Mouse (Mus musculus): ENCODE measurements around the gene Usp25. TPM values are rescaled to one million over a fixed set of nuclear protein-coding genes. Genes with fewer than 3 reads are reported as not detected.

Usp25 gene
- polyA plus RNA-seq, 1 experiment from 2014 or later, result 20.4 TPM

DNA sequence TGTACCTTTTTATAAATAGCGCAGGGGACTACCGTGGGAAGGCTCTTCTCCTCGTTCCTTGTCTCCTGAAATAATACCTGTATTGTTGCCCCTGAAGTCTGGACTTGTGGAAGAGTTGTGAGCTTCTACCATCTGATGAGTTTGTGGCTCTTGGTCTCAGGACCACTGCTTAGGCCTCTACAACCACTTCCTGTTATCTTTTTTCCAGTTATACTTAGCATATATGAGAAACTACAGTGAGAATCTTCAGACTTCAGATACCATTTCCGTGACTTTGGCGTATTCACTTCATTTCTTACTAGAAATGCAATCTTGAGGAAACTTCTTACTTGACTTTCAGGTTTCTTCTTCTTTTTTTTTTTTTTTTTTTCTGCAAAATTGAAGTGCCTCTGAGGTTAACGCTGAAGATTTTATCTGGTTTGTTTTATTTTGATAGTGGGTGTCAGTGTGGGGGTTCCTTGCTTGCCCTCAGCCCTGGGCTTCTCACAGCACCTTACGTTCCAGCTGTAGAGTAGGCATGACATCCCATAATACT lies 81.6 kb downstream of the Usp25 start:
- Histone ChIP-seq H3K27ac (no peak overlapping the region), H3K4me3 (no peak overlapping the region), H3K9me3 (replicated peaks) (no peaks in the 10 kb centered on the region), H3K36me3 (peaks cover 18% of the 10 kb centered on the region; the same call in 1 of the 2 replicates), H3K27me3 (no peaks in the 10 kb centered on the region), H3K4me2 (no peak overlapping the region), H3K9ac (no peak overlapping the region), H3K4me1 (replicated peaks) (no peaks in the 10 kb centered on the region)
- 81% methylated on average over 7 of the region's 7 CpGs for WGBS
- no peak for ATAC-seq (replicated peaks; ENCODE audit: insufficient number of reproducible peaks, insufficient read depth, low FRiP score, low read depth)

DNA sequence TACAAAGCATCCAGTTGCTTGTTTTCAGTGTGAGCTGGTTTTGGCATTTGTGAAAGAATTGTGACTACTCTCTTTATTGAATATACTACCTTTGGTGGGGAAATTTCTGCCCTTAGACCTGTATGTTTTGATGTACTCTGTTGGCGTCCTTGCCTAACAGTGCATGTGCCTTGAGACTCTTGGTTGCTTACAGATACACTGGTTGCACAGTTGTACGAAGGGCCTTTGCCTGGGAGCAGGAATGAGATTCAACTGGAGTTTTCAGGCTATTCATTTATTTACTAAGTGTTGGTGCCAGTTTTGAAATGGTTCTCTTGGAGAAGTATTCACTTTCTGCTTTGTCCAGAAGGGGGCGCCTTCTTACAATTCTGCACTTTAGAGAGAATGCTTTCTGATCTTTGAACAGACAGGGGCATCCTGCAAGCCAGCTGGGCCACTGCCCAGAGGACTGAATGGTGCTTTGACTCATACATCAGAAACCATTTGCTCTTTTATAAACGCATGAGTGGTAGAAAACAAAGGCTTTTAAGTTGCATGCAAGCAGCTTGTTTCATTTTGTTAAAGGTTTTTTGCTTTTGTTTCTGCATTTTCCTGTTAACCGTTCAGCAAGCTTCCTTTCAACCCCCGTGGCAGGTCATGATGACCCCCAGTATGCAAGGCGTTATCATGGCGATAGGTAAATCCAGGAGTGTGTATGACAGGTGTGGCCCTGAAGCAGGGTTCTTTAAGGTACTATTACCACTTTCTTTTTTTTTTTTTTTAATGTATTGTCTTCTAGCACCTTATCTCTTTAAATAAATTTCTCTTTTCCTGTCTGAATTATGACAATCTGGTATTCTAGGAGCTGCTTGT lies 85.7 kb downstream of the Usp25 start:
- Histone ChIP-seq H3K9me3 (replicated peaks) (no peaks in the 10 kb centered on the region), H3K36me3 (peaks cover 11% of the 10 kb centered on the region), H3K9ac (no peak overlapping the region), H3K4me3 (no peak overlapping the region), H3K27me3 (no peaks in the 10 kb centered on the region), H3K4me2 (no peak overlapping the region), H3K4me1 (replicated peaks) (no peaks in the 10 kb centered on the region), H3K27ac (no peak overlapping the region)
- 71% methylated on average over 8 of the region's 8 CpGs for WGBS
- ATAC-seq (replicated peaks; ENCODE audit: insufficient number of reproducible peaks, insufficient read depth, low FRiP score, low read depth), result no peak

DNA sequence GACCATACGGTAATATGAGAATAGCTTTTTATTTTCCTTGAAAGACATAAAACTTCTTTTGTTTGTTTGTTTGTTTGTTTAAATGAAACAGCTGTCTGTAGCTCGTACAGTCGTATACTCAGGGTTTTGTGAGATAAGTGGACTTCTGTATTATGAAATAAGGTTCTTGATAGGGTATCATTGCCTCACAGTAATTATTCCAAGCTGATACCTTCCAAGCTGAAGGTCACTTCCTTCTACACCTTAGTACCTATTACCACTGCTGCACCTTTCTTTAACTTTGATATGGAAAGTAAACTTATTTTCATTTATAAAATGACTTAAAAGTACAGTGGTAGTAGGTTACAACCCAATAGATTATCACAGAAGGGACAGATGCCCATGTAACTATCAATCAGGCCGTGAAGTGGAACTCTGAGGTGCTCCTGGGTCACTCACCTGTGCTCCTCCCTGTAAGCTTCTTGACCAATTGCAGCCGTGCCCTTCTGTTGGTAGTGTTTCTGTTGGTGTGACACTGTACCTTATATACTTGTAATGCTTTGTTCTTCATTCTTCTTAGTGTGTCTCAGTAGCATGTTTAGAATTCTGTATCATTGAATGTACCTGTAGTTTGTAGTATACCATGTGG lies 90.2 kb downstream of the Usp25 start:
- Histone ChIP-seq H3K9me3 (replicated peaks) (no peaks in the 10 kb centered on the region), H3K27me3 (no peaks in the 10 kb centered on the region), H3K4me2 (no peak overlapping the region), H3K9ac (no peak overlapping the region), H3K27ac (no peak overlapping the region), H3K36me3 (peaks cover 7% of the 10 kb centered on the region), H3K4me3 (no peak overlapping the region), H3K4me1 (replicated peaks) (no peaks in the 10 kb centered on the region)
- ATAC-seq (replicated peaks; ENCODE audit: insufficient number of reproducible peaks, insufficient read depth, low FRiP score, low read depth), result no peak
- WGBS, result 88% methylated on average over 5 of the region's 5 CpGs

DNA sequence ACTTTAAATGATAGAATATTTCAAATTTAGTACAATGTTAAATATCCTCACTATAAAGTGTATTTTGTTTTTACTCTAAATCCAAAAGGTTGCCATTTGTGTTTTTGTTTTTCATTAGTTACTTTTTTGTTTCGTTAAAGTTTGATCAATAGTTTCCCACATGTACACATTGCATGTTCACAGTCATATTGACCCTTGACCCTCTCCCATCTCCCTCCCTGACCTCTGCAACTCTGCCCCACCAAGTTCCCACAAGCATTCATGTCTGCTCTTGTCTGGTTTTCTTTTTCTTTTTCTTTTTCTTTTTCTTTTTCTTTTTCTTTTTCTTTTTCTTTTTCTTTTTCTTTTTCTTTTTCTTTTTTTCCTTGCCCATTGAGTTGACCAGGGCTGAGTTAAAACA lies 97.8 kb downstream of the Usp25 start:
- Histone ChIP-seq H3K27me3 (no peaks in the 10 kb centered on the region), H3K36me3 (peaks cover 37% of the 10 kb centered on the region), H3K9ac (no peak overlapping the region), H3K27ac (no peak overlapping the region), H3K4me2 (no peak overlapping the region), H3K4me3 (no peak overlapping the region), H3K9me3 (replicated peaks) (no peaks in the 10 kb centered on the region), H3K4me1 (replicated peaks) (no peaks in the 10 kb centered on the region)
- no peak for ATAC-seq (replicated peaks; ENCODE audit: insufficient number of reproducible peaks, insufficient read depth, low FRiP score, low read depth)
- WGBS, result 97% methylated on average over 1 of the region's 1 CpGs

DNA sequence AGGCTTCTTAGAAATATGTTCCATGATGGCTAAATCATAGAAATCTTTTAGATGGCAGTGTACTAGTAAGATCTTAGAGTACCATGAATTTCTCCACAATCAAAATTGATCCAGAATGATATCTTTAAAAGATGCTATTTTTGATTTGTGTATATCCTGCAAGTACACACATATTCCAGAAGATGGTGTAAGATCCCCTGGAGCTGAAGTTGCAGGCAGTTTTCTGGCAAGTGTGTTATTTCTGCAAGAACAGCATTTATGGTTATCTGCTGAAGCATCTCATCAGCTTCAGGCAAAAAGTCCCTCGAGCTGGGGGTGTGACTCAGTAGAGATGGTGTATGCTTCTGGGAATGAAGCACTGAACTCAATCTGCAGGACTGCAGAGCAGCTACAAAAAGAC lies 112.4 kb downstream of the Usp25 start:
- no peak overlapping the region for H3K9ac ChIP-seq
- no peak overlapping the region for H3K27ac ChIP-seq
- no peaks in the 10 kb centered on the region for H3K9me3 ChIP-seq (replicated peaks)
- H3K4me3 ChIP-seq, result no peak overlapping the region
- no peak overlapping the region for H3K4me2 ChIP-seq
- ATAC-seq (replicated peaks; ENCODE audit: insufficient number of reproducible peaks, insufficient read depth, low FRiP score, low read depth), result no peak
- no peaks in the 10 kb centered on the region for H3K4me1 ChIP-seq (replicated peaks)
- H3K36me3 ChIP-seq, result no peaks in the 10 kb centered on the region
- H3K27me3 ChIP-seq, result no peaks in the 10 kb centered on the region
- WGBS, result 26% methylated on average over 1 of the region's 1 CpGs

DNA sequence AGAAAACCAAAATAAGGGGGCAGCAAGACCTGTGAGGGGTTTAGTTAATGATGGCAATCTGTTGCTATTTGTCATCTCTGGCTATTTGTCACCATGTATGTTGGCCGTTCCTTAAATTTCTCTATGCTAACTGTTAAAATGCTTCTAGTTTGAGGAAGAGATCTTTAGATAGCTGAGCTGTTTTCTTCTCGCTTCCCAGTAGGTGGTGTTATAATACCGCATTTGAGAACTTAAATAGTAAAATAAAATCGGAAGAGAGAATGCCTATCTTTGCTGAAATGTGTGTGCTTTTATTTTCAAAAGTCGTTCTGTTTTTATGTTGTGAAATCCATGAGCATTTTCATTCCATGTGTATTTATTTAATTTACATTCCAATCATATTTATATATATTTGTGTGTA lies 115.2 kb downstream of the Usp25 start:
- H3K9me3 ChIP-seq (replicated peaks), result no peaks in the 10 kb centered on the region
- H3K27me3 ChIP-seq, result no peaks in the 10 kb centered on the region
- H3K4me3 ChIP-seq, result no peak overlapping the region
- no peak overlapping the region for H3K4me2 ChIP-seq
- WGBS, result 30% methylated on average over 5 of the region's 5 CpGs
- H3K36me3 ChIP-seq, result no peaks in the 10 kb centered on the region
- no peaks in the 10 kb centered on the region for H3K4me1 ChIP-seq (replicated peaks)
- no peak for ATAC-seq (replicated peaks; ENCODE audit: insufficient number of reproducible peaks, insufficient read depth, low FRiP score, low read depth)
- no peak overlapping the region for H3K27ac ChIP-seq
- no peak overlapping the region for H3K9ac ChIP-seq

DNA sequence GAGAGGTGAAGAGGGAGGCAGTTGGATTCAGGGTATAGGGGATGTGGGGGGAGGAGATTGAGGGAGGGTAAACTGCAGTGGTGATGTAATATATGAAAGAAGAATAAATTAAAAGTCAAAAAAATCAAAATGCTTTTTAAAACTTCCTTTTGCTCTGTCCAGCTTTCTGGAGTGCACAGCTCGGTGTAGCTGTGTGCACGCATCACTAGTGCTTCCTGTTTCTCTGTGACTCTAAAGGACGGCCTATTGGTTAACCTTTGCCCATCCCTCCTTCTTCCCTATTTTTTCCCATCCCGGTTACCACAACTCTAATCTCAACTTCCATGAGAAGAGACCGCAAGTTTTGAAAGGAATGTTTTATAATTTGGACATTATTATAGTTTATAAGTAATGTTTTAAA lies 119.5 kb downstream of the Usp25 start:
- Histone ChIP-seq H3K27me3 (no peaks in the 10 kb centered on the region), H3K9me3 (replicated peaks) (no peaks in the 10 kb centered on the region), H3K4me1 (replicated peaks) (no peaks in the 10 kb centered on the region), H3K36me3 (no peaks in the 10 kb centered on the region), H3K27ac (no peak overlapping the region), H3K4me2 (no peak overlapping the region), H3K9ac (no peak overlapping the region), H3K4me3 (no peak overlapping the region)
- ATAC-seq (replicated peaks; ENCODE audit: insufficient number of reproducible peaks, insufficient read depth, low FRiP score, low read depth), result no peak
- WGBS, result 83% methylated on average over 5 of the region's 5 CpGs

DNA sequence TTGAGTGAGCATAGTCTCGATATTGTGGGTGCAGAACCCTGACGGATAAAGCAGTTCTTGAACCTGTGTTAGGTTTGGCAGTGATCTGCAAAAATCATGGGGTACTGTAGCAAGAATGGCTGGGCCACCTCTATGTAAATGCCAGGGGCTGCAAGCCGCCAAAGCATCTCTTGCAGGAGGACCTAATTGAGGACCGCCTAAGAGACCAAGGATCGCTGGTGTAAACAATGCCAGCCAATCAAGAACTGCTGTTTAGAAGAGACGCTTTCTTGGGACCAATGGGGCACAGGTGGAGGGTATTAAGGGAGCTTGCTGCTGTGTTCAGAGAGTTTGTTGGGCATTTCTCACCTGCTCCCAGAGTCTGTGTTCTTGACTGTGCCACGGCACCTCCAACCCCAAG lies 127.1 kb downstream of the Usp25 start:
- Histone ChIP-seq H3K4me3 (no peak overlapping the region), H3K36me3 (no peaks in the 10 kb centered on the region), H3K9ac (no peak overlapping the region), H3K4me1 (replicated peaks) (no peaks in the 10 kb centered on the region), H3K27ac (no peak overlapping the region), H3K27me3 (no peaks in the 10 kb centered on the region), H3K4me2 (no peak overlapping the region), H3K9me3 (replicated peaks) (no peaks in the 10 kb centered on the region)
- no peak for ATAC-seq (replicated peaks; ENCODE audit: insufficient number of reproducible peaks, insufficient read depth, low FRiP score, low read depth)
- WGBS, result 86% methylated on average over 7 of the region's 7 CpGs

DNA sequence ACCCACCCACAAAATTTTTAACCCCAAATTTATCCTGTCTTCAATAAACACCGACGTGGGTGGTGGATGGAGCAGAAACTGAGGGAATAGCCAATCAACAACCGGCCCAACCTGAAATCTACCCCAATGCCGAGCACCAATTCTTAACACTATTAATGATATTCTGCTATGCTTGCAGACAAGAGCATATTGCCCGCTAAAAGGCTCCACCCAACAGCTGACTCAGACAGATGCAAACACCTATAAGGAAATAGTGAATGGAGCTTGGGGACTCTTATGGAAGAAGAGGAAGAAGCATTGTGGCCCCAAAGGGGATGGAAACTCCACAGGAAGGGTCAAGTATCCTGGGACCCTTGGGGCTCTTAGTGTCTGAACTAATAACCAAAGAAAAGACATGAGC lies 133.3 kb downstream of the Usp25 start:
- H3K27me3 ChIP-seq, result no peaks in the 10 kb centered on the region
- H3K4me2 ChIP-seq, result no peak overlapping the region
- no peaks in the 10 kb centered on the region for H3K4me1 ChIP-seq (replicated peaks)
- no peak overlapping the region for H3K9ac ChIP-seq
- no peak overlapping the region for H3K27ac ChIP-seq
- no peak overlapping the region for H3K4me3 ChIP-seq
- no peaks in the 10 kb centered on the region for H3K9me3 ChIP-seq (replicated peaks)
- 90% methylated on average over 5 of the region's 5 CpGs for WGBS
- ATAC-seq (replicated peaks; ENCODE audit: insufficient number of reproducible peaks, insufficient read depth, low FRiP score, low read depth), result no peak
- H3K36me3 ChIP-seq, result no peaks in the 10 kb centered on the region

DNA sequence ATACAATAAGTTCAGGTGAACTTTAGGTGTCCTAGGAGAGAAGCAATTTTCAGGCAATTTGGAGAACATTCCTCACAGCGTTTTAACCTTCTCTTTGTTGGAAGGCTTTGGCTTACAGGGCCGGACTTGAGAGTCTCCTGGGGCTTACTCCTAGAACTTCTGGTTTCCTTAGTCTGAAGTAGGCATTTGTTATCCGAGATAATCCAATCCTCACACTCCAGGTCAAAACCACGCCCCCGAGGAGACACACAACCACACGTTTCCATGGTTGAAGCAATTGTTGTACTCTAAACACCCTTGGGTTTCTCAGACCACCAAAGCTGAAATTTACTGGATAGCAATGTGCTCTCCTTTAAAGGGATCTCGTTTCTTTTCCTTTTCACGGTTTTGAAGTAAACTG lies 136.8 kb downstream of the Usp25 start:
- H3K4me1 ChIP-seq (replicated peaks), result no peaks in the 10 kb centered on the region
- H3K36me3 ChIP-seq, result no peaks in the 10 kb centered on the region
- H3K9ac ChIP-seq, result no peak overlapping the region
- no peak overlapping the region for H3K4me2 ChIP-seq
- H3K9me3 ChIP-seq (replicated peaks), result no peaks in the 10 kb centered on the region
- no peak for ATAC-seq (replicated peaks; ENCODE audit: insufficient number of reproducible peaks, insufficient read depth, low FRiP score, low read depth)
- WGBS, result 58% methylated on average over 8 of the region's 8 CpGs
- H3K4me3 ChIP-seq, result no peak overlapping the region
- H3K27ac ChIP-seq, result no peak overlapping the region
- no peaks in the 10 kb centered on the region for H3K27me3 ChIP-seq

DNA sequence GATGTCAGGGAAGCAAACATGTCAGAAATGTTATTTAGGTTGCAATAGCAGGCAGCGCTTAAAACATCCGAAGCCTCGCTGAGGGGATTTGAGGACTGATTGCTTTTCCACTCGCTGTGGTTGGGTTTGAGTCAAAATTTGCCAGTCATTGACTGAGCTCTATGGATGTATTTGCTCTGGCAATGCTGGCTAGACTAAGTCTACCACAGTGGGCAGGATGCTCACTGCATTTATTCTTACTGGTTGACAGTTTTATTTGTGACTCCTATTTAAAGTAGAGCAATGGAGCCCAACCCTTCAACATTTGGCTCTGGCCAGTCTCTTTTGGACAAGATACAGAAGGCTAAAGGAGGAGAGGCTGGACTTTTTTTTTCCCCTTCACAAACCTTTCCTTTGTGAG lies 137.4 kb downstream of the Usp25 start:
- Histone ChIP-seq H3K4me2 (no peak overlapping the region), H3K27me3 (no peaks in the 10 kb centered on the region), H3K36me3 (no peaks in the 10 kb centered on the region), H3K4me3 (no peak overlapping the region), H3K9ac (no peak overlapping the region), H3K4me1 (replicated peaks) (no peaks in the 10 kb centered on the region), H3K9me3 (replicated peaks) (no peaks in the 10 kb centered on the region), H3K27ac (no peak overlapping the region)
- no peak for ATAC-seq (replicated peaks; ENCODE audit: insufficient number of reproducible peaks, insufficient read depth, low FRiP score, low read depth)
- 87% methylated on average over 4 of the region's 4 CpGs for WGBS

DNA sequence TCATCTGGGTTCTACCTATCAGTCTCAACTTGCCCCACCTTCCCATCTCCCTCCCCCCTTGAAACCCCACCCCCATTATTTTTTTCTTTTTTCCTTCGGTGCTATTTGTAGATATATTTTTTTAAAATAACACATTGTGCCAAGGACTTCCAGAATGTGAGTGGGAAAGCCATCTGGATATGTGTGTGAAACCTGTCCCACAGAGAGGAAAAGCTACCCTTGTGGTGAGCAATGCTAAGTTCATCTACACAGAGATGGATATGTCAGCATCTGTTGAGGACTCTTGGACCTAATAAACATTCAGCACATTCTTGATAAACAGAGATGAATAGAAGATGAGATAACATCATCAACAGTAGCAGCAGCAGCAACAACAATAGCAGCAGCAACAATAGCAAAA lies 138.8 kb downstream of the Usp25 start:
- Histone ChIP-seq H3K9ac (no peak overlapping the region), H3K4me2 (no peak overlapping the region), H3K27ac (no peak overlapping the region), H3K9me3 (replicated peaks) (no peaks in the 10 kb centered on the region), H3K36me3 (no peaks in the 10 kb centered on the region), H3K4me3 (no peak overlapping the region), H3K4me1 (replicated peaks) (no peaks in the 10 kb centered on the region), H3K27me3 (no peaks in the 10 kb centered on the region)
- ATAC-seq (replicated peaks; ENCODE audit: insufficient number of reproducible peaks, insufficient read depth, low FRiP score, low read depth), result no peak
- 83% methylated on average over 1 of the region's 1 CpGs for WGBS

All from heart, embryonic 15.5 days (tissue).